Mouse (Mus musculus) liver, embryonic 14.5 days (tissue): ENCODE measurements around the gene Plcd3.

ENCODE experiments used
- CTCF ChIP-seq: IDR thresholded peaks from 2 replicates; pipeline ENCODE4 v1.5.1; 2016; ENCODE audit warnings: antibody characterized with exemption, low read depth, control low read depth
- EP300 ChIP-seq: IDR thresholded peaks from 2 replicates; pipeline ENCODE4 v1.6.1; 2016; ENCODE audit warnings: antibody characterized with exemption, low read depth

GRCm38 (mm10) chr11:103066191-103067050 lies 35.0 kb downstream of the Plcd3 start:
- TF ChIP-seq CTCF = no peak
- TF ChIP-seq EP300 = no peak
